Mouse (Mus musculus): ENCODE measurements at regions not wholly inside any gene's neighbourhood (a gene's known extent, or its start where the extent isn't known, plus 50 kb on each side); places are given as distances from the start of the nearest gene placed in this dataset.

DNA sequence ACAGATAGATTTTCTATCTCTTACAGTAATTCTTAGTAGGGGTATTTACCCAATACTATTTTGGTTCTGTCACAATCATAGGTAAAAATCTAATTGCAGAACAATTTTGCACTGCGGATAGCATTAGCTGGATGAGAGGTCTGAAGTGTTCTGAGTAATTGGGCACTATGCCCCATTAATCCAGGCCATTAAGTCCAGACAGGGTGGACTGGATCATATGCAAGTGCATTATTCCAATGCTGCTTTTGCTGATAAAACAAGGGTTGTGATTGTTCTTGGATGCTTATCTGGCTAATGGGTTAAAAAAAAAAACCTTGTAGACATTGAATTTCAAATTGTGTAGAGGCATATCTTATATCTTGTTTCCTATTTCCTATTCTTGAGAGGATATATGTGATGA lies 1732.6 kb upstream of the Gm6569 start:
- DNase-seq (ENCODE audit: low spot score): no peak

DNA sequence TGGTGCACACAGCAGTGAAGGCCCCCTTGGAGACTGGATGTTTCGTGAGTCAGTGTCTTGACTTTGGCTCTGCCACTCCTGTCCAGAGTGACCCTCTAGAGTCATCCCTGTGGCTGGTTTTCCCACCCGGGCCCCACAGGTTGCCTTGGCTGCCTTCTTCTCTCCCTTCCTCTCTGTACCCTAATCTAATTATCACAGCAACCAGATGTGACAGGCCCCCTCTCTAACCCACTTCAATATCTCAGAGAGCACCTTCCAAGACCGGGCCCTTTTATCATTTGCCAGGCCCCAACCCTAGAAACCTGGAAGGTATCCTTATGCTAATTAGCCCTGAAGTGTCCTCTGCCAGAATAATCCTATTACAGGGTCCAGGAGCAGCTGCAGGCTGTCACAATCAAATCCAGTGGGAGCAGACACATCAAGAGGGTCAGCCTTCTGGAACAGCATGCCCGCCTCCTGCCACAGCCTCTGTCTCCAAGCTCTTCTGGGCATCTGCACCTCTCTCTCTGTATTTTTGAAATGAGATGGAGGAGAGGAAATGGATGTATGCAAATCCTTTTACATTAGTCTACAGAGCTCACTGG lies 1728.4 kb upstream of the Gm6569 start:
- no peak for DNase-seq (ENCODE audit: low spot score)

DNA sequence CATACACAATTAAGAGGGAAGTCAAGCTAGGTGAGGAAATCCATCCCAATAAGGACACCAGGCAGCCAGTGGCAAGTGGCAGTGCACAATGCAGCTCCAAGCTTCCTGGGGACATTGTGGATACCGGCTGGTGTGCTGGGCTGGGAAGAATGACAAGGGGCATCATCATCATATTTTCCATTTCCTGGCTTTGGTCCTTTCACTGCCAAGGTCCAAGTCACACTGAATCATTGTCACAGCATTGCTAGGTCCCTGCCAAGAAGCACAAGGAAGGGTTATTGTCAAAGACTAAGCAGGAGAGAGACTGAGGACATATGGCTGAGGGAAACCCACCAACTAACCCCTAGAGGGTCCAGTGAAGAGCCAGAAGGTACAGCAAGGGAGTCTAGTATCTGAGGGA lies 1723.8 kb upstream of the Gm6569 start:
- no peak for DNase-seq (ENCODE audit: low spot score)

DNA sequence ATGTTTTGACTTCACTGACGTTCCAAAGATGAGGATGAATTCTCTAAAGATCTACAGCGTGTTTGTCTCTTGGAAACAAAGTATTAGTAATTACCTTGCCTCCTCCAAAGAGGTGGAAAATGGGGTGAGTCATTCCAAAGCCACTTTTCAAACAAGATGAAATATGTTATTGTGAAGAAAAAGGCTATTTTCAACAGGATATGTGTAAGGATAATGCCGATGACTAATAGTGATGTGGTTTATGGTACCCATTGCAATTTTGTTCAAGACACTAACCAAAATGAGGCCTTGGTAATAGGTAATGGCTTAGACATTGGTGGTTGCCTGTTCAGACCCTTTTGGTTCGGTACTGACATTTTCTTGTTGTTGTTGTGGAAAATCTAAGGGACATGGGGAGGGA lies 1717.6 kb upstream of the Gm6569 start:
- DNase-seq (ENCODE audit: low spot score): no peak

DNA sequence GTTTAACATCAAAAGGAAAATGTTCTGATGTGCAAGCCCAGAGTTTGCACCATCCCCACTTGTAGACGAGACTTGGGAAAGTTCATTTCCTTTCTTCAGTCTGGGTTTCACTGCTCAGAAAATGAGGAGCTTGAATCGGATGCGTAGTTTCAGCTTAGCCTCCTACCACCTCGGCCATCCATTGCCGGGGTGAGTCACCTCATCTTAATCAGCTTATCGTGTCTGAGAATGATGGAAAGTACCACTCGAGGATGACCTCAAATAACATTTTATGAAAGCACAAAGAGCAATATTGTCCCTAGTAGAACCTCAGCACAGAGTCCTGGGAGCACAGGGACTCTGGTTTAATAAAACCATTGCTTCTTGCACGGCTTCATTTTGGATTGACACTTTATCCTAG lies 1700.1 kb upstream of the Gm6569 start:
- no peak for DNase-seq (ENCODE audit: low spot score)

DNA sequence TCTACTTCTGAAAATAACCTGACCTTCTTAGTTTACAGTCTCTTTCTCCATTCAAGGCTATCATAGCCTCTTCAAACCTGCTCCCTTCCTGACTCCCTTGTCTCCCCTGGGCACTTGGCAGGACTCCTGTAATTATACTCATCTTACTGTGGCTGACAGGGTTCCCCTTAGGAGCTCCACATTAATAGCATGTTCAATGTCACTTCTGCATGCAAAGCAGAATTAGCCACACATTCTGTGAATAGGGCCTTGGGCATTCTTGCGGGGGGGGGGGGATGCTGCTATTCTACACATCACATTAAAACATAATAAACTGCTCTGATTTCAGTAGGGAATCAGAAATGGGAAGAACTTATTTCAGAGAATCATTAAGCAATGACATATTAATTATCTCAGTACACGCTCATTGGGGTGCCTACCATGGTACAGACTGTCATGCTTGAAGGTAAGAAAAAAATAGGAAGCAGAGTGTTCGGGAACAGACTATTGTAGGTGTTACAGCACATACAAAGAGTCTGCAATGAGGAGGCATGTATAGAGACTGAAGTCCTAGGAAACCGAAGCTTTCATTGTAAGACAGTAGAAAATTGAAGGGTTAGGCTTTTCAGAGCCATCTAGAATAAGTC lies 1698.3 kb upstream of the Gm6569 start:
- DNase-seq (ENCODE audit: low spot score): no peak

DNA sequence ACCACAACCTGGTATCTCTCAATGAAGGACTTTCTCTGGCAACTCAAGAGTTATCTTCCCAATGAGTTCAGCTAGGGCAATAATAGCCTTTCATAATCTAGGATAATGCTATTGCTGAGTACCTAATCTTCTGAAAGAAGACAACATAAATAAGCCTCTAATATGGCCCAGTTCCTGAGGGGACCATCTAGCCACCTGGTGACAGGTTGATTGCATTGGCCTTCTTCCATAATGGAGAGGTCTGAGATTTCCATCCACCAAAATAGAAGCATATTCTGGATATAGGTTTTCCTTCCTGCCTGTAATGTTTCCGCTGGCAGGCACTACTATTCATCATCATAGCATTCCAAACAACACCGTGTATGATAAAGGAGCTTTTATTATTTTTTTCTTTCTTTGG lies 1694.2 kb upstream of the Gm6569 start:
- no peak for DNase-seq (ENCODE audit: low spot score)

DNA sequence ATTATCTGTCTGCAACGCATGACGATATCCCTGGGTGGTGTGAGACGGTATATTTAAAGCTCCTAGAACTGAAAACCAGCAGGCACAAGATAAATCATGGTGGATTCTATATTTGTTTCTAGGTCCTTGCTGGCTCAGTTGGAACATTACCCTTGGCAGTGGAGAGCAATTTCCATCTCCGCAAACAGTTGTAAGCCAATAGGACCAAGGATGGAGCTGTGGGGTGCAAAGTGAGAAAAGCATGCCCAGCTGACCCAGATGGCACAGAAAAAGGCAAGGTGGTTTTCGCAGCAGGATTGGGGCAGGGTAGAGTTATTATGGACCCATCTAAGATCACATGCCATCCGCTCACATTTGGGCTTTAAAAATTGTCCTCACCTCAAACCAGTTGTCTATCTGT lies 1683.8 kb upstream of the Gm6569 start:
- DNase-seq (ENCODE audit: low spot score): no peak

DNA sequence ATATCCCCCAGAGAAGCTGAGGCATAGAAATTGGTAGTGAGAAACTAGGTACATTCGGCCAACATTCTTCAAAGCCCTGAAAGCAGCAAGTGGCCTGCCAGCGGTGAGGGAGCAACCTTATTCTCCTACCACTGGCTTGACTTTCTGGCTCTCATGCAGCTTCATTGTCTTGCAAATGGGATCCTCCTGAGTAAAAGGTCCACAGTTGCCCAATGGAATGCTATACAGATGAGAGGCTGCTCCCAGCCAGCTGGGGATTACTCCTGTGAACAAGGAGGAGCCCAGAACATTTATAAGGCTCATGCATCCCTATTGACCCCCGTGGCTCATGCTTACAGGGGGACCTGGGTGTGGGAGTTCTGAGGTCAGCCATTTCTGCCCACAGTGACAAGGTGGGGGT lies 1675.9 kb upstream of the Gm6569 start:
- DNase-seq (ENCODE audit: low spot score): no peak

DNA sequence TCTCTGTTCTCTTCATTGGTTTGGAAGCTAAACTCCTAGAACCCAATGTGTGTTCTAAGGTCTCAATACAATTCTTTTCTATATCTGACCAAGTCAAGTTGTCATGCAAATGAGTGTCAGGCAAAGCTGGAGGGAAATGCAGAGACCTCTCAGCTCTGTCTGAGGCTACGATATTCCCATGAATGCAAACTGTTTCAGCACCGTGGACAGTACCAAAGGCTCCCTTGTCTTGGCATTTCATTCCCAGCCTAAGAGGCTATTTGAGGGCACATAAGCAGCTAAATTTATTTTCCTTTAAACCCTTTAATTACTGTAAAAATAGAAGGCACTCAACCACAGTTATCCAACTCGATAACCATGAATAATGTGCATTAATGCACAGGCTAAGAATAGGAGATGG lies 1633.5 kb upstream of the Gm6569 start:
- DNase-seq (ENCODE audit: low spot score): no peak

DNA sequence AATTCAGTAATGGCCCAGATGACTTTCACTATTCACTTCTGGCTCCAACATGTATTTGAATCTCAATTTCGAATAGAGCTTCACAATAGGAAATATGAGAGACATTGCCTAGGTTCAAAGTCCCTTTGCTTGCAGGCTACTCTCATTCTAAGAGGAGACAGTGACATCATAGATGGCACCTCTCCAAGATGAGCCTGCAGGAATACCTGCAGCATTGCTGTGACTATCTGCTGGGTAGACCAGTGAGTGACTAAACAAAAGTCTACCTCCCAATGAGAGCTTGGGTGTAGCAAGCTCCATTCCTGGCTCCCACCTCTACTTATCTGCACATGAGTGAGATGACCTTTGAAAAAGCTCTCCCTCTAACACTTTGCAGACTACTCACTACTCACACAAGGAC lies 1632.6 kb upstream of the Gm6569 start:
- DNase-seq (ENCODE audit: low spot score): no peak

DNA sequence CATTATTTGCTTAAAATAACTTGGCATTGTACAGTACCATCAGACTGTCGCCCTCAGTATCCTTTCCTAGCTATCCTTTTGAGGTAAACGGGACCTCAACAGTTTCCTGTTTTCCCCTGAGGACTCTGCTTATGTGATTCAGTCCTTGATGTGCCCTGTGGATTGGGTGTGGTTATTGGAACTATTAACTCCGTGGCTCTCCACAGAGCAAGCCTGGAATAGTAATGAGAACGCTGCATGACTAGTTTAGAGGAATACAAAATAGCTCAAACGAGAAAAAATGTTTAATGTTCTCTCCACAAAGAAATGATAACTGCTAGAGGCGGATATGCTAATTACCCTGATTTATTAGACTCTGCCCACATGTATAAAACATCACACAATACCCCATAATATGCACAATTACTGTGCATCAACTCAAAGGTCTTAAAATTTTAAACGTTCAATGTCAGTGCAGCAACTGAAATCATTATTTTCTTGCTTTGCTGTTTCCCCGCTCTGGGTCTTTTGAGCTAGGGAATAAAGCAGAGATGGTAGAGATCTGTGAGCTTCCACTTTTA lies 1629.0 kb upstream of the Gm6569 start:
- DNase-seq (ENCODE audit: low spot score): no peak

DNA sequence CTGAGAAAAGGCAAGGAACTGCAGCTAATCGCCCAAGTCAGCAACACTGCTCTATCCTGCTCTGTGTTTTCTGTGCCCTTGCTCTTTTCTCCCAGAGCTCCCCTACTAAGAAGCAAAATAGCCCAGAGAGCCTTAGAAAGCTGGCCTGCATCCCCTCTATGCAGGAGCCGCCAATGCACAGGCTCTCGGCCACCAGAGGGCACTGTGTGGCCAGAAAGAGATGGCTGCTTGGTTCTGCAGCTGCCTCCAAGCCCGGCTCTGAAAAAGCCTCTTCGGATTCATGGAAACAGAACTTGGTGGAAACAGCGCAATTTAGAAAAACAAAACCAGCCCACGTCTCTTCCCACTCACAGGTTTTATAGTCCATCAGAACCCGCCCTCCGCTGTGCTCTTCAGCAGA lies 1628.4 kb upstream of the Gm6569 start:
- peak; percentile 93 for DNase-seq (ENCODE audit: low spot score)

DNA sequence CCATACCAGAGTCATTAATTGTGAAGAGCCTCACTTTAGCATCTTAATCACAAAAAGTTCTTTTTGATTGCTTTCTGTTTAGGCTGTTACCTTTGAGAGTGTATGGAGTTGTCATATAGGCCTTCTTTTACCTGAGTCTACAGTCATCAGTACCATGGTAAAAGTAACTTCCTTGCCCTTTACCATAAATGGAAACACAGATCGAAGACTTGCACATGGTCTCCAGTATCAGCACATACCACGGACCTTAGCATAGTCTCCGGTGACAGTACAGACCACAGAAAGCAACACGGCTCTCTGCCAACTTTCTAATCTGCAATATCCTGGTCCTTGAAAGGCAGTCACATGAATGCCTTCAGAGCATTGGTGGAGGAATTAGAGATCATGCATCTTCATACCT lies 1626.8 kb upstream of the Gm6569 start:
- DNase-seq (ENCODE audit: low spot score): no peak

DNA sequence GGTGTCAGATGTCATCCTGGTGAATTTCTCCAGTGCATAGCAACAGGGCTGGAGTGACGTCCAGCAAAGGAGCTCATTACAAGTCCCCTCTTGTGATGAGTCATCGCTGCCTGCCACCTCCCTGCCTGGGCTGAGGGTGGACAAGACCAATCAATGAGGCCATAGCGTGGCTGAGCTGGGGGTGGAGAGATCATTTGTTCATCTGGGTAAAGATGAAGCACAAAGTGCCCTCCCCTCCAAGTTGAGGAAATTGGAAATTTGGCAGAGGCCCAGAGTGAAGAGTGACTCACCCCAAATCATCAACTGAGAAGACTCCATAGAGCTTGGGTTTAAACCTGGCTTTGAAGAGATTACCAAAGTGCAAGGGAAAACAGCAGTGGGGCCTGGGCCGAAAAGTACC lies 1626.3 kb upstream of the Gm6569 start:
- no peak for DNase-seq (ENCODE audit: low spot score)

DNA sequence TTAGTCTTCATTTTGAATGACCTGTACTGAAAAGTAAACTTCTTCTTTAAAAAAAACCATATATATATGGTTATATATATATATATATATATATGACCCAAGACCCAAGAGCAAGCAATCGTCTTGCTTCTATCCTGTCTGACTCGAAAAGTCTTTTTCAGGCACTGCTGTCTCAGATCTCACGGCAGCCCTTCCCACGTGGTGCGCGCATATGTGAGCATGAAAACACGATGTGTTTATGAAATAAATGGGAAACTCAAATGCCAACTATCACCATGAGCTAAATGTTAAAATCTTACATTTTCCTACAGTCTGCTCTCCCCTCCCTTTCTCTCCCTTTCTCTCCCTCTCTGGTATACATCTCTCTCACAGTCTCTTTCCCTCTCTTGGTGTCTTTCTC lies 1625.4 kb upstream of the Gm6569 start:
- peak; percentile 18 for DNase-seq (ENCODE audit: low spot score)

DNA sequence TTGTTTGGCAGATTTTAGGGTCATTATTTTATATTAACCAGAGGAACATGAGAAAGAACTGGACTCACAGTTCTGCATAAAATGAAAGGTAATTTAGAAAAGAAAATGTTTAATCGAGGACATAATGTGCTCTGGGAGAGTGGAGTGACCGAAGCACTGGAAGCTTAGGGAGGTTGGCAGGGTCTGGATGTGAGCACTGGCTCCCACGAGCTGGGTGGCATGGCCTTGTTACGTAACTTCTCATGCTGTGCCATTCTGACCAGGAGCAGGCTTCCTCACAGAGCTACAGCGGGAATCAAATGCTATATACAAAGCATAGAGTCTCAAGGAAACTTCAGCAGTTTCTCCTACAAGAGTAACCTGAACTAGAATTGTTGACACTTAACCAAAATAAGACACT lies 1616.6 kb upstream of the Gm6569 start:
- no peak for DNase-seq (ENCODE audit: low spot score)

DNA sequence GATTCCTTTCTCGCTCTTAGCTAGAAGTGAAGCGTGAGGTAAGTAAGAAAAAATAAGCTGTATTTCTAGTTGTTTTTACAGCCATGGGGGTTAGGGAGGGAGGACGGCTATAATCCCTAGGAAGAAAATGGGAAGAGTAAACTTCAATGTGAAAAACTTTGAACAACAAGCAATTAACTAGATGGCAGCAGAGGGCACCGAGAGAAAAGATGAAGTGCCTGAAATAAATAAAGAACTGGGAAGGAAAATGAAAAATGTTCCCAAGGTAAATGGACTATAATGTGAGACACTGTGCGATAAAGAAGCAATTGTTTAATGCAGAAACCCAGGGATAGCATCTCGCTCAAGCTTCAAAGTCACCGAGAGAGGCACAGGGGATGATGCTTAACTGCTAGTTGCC lies 1614.4 kb upstream of the Gm6569 start:
- no peak for DNase-seq (ENCODE audit: low spot score)

DNA sequence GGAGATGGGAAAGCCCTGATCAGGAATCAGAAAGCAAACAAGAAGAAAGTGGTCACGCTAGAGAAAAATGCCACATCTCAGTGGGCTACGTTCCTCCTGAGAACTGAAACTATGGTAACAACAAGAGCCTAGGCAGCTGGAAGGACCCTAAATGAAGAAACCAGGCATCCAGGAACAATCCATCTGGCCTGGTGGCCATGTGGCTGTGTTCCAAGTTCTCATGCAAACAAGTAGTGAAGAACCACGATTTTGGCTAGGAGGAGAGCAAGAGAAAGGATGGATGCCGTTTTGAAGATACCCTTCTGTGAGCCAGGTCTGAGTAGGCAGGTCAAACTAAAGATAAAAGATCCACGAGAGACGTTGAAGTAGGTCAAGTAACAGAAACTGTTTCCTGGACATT lies 1613.6 kb upstream of the Gm6569 start:
- DNase-seq (ENCODE audit: low spot score): no peak

DNA sequence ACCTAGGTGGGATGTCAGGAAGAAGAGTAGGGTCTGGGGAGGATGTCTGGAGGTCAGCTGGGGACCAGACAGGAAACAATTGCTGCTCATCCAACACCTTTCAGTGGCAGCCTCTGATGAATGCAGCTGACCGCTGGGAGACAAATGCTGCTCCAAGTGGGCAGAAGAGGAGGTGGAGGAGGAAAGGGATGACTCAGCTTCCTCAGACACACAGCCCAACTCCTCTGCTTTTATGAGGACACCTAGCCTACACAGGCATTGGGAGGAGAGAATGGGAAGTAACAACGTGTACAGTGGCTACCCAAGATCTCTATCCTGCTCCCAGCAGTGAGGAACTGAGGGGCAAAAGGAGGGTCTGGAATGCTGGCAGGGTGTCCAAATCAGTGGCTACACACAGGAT lies 1602.0 kb upstream of the Gm6569 start:
- DNase-seq (ENCODE audit: low spot score): no peak

DNA sequence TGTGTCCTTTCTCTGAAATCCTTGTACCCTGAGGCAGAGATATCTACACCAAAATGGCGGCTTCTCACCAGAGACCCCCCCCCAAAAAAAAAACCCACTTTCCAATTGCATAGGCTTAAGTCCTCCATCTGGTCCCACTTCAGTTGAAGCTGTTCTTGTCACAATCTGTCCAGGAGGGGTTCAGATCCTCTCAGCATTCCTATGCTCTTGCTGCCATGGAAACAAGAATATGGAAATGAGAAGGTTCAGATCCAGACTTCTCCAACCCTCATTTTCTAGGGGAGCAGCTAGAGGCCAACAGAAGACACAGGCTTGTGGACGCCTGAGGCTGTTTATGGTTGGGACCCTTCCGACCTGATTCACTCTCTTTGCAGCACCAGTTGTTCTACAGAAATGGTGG lies 1569.7 kb upstream of the Gm6569 start:
- no peak for DNase-seq (ENCODE audit: low spot score)

DNA sequence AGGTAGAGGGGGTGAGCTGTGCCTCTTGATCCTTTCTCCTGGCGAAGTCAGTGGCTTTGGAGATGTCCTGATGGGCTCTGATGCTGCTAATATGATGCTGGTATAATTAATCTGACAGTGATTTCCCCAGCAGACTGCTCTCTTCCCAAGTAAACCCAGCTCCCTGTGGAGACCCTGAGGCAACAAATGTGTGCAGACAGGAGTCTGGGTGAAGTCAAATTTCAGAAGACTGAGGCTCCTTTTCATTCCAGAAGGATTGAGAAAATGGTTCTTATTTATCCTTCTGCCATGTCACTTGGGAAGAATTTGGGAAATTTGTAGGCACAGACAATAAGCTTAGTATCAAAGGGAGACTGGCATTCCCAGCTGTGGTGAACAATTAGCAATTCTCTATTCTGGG lies 1550.5 kb upstream of the Gm6569 start:
- DNase-seq (ENCODE audit: low spot score): no peak

DNA sequence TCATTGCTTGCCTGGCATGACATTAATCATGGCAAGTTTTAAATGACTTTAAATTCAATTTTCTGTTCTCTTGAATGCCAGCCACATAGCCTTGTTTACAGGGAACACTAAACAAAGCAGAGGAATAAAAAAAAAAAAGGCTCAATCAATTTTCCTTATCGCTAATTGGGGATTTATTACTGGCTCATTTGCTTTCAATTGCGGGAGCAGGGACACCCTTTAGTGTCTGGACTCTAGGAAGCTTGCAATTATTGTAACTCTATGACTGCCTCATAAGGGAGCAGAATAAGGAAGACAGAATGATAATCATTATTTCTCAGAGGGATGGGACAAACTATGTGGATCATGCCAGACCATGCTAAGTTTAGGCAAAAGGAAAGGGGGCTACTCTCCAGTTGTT lies 1537.7 kb upstream of the Gm6569 start:
- DNase-seq (ENCODE audit: low spot score): no peak

DNA sequence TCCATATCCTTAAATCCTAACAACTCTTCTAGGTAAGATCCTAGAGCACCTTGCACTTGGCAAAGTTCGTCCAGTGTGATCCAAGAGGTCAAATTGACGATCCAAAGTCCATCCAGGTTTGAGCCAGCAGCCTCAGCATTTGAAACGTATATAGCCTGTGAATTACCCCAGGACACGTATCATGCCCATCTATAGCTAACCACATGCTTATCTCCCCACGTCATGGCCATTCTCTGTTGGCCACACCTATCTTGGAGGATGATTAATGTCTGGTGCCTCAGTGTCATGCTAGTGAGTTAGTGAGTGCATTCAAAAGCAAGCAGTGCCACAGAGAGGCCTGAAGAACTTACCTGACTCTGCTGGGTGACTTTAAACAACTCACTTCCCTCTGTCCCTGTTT lies 1521.9 kb upstream of the Gm6569 start:
- no peak for DNase-seq (ENCODE audit: low spot score)

All from layer of hippocampus, adult 11-12 months (tissue).